Mouse (Mus musculus) lung, embryonic 14.5 days (tissue): ENCODE measurements around the gene Mllt10. TPM values are rescaled to one million over a fixed set of nuclear protein-coding genes. Genes with fewer than 3 reads are reported as not detected.
A peak's percentile ranks its signal among the peaks of the same experiment; 100 is the strongest.

Experiments used
- ATAC-seq: fragments of 200-750 bp; cut with Nextera tagmentation; 2 replicates; pipeline ENCODE4 v1.8.0; 2017; ENCODE audit warnings: mild to moderate bottlenecking, moderate TSS enrichment, moderate library complexity; ENCODE audit not compliant: insufficient read depth
- DNase-seq: peaks from one replicate; pipeline ENCODE4 v3.0.0-alpha.2; 2015
- H3K27ac ChIP-seq: fragments of 300-500 bp; sonication (generic); 2 replicates; pipeline ENCODE4 v1.5.1; 2014; ENCODE audit warnings: low read depth, mild to moderate bottlenecking, moderate library complexity
- H3K27me3 ChIP-seq: fragments of 300-500 bp; sonication (generic); 2 replicates; pipeline ENCODE4 v1.6.1; 2014; ENCODE audit warnings: low read length, control low read depth; ENCODE audit not compliant: insufficient read depth
- H3K36me3 ChIP-seq: fragments of 300-500 bp; sonication (generic); 2 replicates; pipeline ENCODE4 v1.6.1; 2014; ENCODE audit warnings: control low read depth; ENCODE audit not compliant: insufficient read depth
- H3K4me1 ChIP-seq: fragments of 300-500 bp; sonication (generic); 2 replicates; pipeline ENCODE4 v1.6.1; 2014; ENCODE audit warnings: antibody characterized with exemption, control low read depth; ENCODE audit not compliant: insufficient read depth
- H3K4me2 ChIP-seq: fragments of 300-500 bp; sonication (generic); 2 replicates; pipeline ENCODE4 v1.6.1; 2014; ENCODE audit warnings: mild to moderate bottlenecking
- H3K4me3 ChIP-seq: fragments of 300-500 bp; sonication (generic); 2 replicates; pipeline ENCODE4 v1.5.1; 2014; ENCODE audit warnings: low read depth, low read length
- H3K9ac ChIP-seq: fragments of 300-500 bp; sonication (generic); 2 replicates; pipeline ENCODE4 v1.6.1; 2014
- H3K9me3 ChIP-seq: fragments of 300-500 bp; sonication (generic); 2 replicates; pipeline ENCODE4 v1.6.1; 2016; ENCODE audit warnings: low read depth, low read length, control low read depth
- CTCF ChIP-seq: IDR thresholded peaks from 2 replicates; pipeline ENCODE4 v1.5.1; 2016; ENCODE audit warnings: antibody characterized with exemption, low read depth
- WGBS: fragments of 180-500 bp; shearing (Covaris S2); extraction: QIAGEN DNeasy Blood & Tissue Kit; methylation state at CpG from one replicate; pipeline ENCODE4 v1.1.7; 2014; 5-methylcytosine and 5-hydroxymethylcytosine counted together
- polyA plus RNA-seq: library from polyadenylated mRNA; unstranded; fragments of >200 nt; fragmentation: Nextera tagmentation; extraction: Ambion mirVana; gene quantifications from 2 replicates; pipeline ENCODE4 v1.2.1, GENCODE M21; 2014

Mllt10 gene
- polyA plus RNA-seq, 1 experiment from 2014 or later, result 46.2 TPM

DNA sequence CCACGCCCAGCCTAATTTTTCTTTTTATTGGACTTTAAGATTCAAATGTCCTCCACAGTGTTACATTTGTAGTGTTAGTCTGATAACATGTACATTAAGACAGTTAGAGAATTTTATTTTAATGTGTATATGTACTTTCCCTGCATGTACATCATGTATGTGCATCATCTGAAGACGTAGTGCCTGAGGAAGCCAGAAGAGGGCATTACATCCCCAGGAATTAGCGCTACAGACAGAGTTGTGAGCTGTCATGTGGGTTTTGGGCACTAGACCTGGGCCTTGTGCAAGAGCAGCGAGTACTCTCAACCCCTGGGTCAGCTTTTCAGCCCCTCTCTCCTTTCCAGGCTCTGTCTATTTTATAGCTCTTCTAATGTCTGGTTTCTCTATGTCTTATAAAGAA, 147.9 kb downstream of the Mllt10 start:
- Histone ChIP-seq H3K4me3 (no peak overlapping the region), H3K27me3 (no peaks in the 10 kb centered on the region), H3K9me3 (no peaks in the 10 kb centered on the region), H3K36me3 (peaks cover 63% of the 10 kb centered on the region), H3K4me1 (no peaks in the 10 kb centered on the region), H3K27ac (no peak overlapping the region), H3K4me2 (no peak overlapping the region), H3K9ac (no peak overlapping the region)
- peak; percentile 32; the same call in 1 of the 2 replicates for TF ChIP-seq CTCF
- WGBS, result 92% methylated on average over 4 of the region's 4 CpGs
- no peak for DNase-seq
- no peak for ATAC-seq

DNA sequence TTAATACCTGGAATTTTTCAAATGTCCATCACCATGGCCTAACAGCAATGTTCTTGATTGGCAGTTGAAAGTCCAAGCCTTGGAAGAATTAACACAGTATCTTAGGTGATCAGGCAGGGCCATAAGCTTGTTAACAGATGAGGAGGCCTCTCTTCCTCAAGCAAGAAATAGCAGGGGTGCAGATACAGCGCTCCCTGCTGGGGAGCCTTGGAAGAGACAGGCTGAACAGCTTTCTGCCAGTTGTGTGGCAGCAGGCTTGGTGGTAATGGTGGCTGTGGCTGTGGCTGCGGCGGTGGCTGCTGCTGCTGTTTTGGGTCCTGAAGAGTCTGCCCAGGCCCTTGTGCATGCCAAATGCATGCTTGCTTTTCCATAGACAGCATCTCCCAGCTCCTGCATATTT, 150.1 kb downstream of the Mllt10 start:
- no peak overlapping the region for H3K9ac ChIP-seq
- no peaks in the 10 kb centered on the region for H3K9me3 ChIP-seq
- peaks cover 72% of the 10 kb centered on the region for H3K36me3 ChIP-seq
- DNase-seq (peak; percentile 71), ATAC-seq (no peak)
- H3K4me3 ChIP-seq, result no peak overlapping the region
- TF ChIP-seq CTCF, result peak; percentile 74
- H3K4me2 ChIP-seq, result no peak overlapping the region
- H3K27me3 ChIP-seq, result no peaks in the 10 kb centered on the region
- WGBS, result 77% methylated on average over 3 of the region's 3 CpGs
- H3K4me1 ChIP-seq, result no peaks in the 10 kb centered on the region
- no peak overlapping the region for H3K27ac ChIP-seq

DNA sequence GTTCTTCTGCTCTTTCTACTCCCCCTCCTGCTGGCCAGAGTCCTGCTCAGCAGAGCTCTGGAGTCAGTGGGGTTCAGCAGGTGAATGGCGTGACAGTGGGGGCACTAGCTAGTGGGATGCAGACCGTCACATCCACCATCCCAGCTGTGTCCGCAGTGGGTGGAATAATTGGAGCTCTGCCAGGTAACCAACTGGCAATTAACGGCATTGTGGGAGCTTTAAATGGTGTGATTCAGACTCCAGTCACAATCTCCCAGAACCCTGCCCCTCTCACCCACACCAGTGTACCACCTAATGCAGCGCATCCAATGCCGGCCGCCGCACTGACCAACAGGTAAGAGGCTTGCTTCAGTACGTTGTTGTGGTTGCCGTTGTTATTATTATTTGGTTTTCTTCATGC, 151.8 kb downstream of the Mllt10 start:
- DNase-seq, result no peak
- WGBS, result 82% methylated on average over 10 of the region's 10 CpGs

DNA sequence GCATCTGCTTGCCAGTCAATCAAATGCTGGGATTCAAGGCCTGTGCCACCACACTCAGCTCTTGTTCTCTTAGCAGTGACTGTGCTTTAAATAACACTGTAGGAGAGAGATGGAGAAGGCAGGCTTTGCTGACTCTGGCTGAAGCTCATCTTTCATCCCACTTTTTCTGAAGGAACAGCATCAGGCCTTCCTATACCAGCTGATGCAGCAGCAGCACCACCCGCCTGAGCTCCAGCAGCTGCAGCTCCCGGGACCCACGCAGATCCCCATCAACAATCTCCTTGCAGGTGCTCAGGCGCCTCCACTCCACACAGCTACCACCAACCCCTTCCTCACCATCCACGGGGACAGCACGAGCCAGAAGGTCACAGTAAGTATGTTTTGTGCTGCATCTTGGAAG, 153.5 kb downstream of the Mllt10 start:
- Histone ChIP-seq H3K4me2 (no peak overlapping the region), H3K4me1 (no peaks in the 10 kb centered on the region), H3K27me3 (no peaks in the 10 kb centered on the region), H3K27ac (no peak overlapping the region), H3K9ac (no peak overlapping the region), H3K4me3 (no peak overlapping the region), H3K36me3 (peaks cover 79% of the 10 kb centered on the region), H3K9me3 (no peaks in the 10 kb centered on the region)
- TF ChIP-seq CTCF, result no peak
- no peak for DNase-seq
- WGBS, result 80% methylated on average over 6 of the region's 6 CpGs
- no peak for ATAC-seq

More for the DNA sequence above, 151.8 kb downstream of the Mllt10 start:
- Histone ChIP-seq H3K36me3 (peaks cover 78% of the 10 kb centered on the region), H3K9me3 (no peaks in the 10 kb centered on the region), H3K9ac (no peak overlapping the region), H3K27ac (no peak overlapping the region), H3K4me1 (no peaks in the 10 kb centered on the region), H3K4me2 (no peak overlapping the region), H3K4me3 (no peak overlapping the region), H3K27me3 (no peaks in the 10 kb centered on the region)
- TF ChIP-seq CTCF, result no peak
- ATAC-seq, result no peak

DNA sequence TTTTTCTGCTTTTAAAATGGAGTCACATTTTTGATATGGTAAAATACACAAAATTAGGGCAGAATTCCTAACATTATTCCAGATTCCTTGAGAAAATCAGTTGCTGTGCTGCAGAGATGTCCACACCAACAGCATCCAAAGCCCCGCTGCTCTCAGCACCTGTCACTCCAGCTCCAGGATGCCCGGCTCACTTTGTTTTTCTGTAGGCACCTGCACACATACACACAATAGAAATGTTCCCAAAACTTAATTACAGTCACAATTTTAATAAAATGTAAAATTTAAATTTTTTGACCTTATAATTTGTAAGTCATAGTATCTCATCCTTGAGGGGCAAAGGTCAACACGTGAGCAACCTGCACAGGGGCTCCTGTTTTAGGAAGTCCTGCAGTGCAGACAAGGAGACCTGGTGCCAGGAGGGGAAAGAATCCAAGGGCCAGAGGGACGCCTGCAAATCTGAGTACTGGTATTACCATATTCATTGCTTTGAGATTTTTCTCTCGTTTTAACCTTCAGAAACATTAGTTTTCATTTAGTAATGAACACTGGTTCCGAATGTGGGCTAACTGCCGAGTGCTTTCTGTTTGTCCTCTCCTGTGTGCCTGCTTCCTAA, 154.3 kb downstream of the Mllt10 start:
- no peak overlapping the region for H3K4me3 ChIP-seq
- no peak overlapping the region for H3K4me2 ChIP-seq
- no peak overlapping the region for H3K9ac ChIP-seq
- peaks cover 85% of the 10 kb centered on the region for H3K36me3 ChIP-seq
- H3K27me3 ChIP-seq, result no peaks in the 10 kb centered on the region
- WGBS, result 89% methylated on average over 7 of the region's 7 CpGs
- H3K27ac ChIP-seq, result no peak overlapping the region
- DNase-seq, result no peak
- no peak for ATAC-seq
- no peaks in the 10 kb centered on the region for H3K4me1 ChIP-seq
- TF ChIP-seq CTCF, result no peak
- H3K9me3 ChIP-seq, result no peaks in the 10 kb centered on the region

DNA sequence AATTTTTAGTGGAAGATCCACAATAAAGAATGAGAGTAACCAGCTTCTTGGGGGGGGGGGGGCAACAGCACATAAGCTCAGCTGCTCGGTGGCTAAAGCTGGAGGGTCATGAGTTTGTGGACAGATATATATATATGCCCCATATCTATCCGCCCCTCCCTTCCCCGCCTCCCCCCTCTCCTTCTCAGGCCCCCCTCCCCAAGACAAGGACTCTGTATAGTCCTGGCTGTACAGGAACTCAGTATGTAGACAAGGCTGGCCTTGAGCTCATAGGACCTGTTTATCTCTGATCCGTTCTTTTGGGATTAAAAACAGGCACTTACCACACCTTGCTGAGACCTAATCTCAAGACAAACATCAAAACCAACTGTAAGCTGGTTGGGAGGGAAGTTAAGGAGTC, 154.9 kb downstream of the Mllt10 start:
- WGBS, result 84% methylated on average over 4 of the region's 4 CpGs
- Histone ChIP-seq H3K36me3 (peaks cover 85% of the 10 kb centered on the region), H3K9me3 (no peaks in the 10 kb centered on the region)

DNA sequence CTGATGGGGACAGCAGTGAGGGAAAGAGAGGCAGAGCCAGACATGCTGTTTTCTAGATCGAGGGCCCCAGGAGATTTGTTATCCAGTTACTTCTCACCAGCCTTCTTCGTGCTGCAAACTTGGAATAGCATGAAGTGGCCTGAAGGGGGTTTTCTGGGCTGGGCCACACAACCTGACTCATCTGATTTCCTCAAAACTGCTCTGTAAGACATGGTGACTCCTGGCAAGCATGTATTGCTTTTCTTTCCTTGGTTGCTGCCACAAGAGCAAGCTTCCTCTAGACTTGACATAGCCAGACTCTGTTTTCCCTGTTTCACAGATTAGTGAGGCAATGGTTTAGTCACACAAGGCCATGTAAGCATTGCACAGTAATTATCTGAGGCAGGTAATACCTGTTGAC, 159.0 kb downstream of the Mllt10 start:
- H3K4me3 ChIP-seq, result no peak overlapping the region
- no peak for ATAC-seq
- no peak overlapping the region for H3K4me2 ChIP-seq
- H3K9me3 ChIP-seq, result no peaks in the 10 kb centered on the region
- H3K27me3 ChIP-seq, result no peaks in the 10 kb centered on the region
- peaks cover 87% of the 10 kb centered on the region for H3K36me3 ChIP-seq
- no peak for DNase-seq
- WGBS, result 85% methylated on average over 2 of the region's 2 CpGs
- H3K9ac ChIP-seq, result no peak overlapping the region
- TF ChIP-seq CTCF, result no peak
- no peak overlapping the region for H3K27ac ChIP-seq
- H3K4me1 ChIP-seq, result no peaks in the 10 kb centered on the region

More for the DNA sequence above, 154.9 kb downstream of the Mllt10 start:
- H3K4me1 ChIP-seq, result no peaks in the 10 kb centered on the region
- no peak overlapping the region for H3K4me3 ChIP-seq
- DNase-seq (no peak), ATAC-seq (no peak)
- no peak overlapping the region for H3K27ac ChIP-seq
- H3K27me3 ChIP-seq, result no peaks in the 10 kb centered on the region
- H3K4me2 ChIP-seq, result no peak overlapping the region
- TF ChIP-seq CTCF, result no peak
- H3K9ac ChIP-seq, result no peak overlapping the region
